Mouse (Mus musculus) stomach, postnatal 0 days (tissue): ENCODE data around the gene Btaf1. TPM values are rescaled to one million over a fixed set of nuclear protein-coding genes. Genes with fewer than 3 reads are reported as not detected.

ENCODE experiments used
- ATAC-seq: fragments of 200-750 bp; cut with Nextera tagmentation; 2 replicates; pipeline ENCODE4 v1.8.0; 2017; ENCODE audit not compliant: low FRiP score, low TSS enrichment
- DNase-seq: peaks from one replicate; pipeline ENCODE4 v3.0.0-alpha.2; 2016; ENCODE audit warnings: low spot score
- H3K27ac ChIP-seq: fragments of 300-500 bp; sonication (generic); replicated peaks from 2 replicates; pipeline ENCODE4 v1.5.1; 2014; ENCODE audit warnings: mild to moderate bottlenecking, control low read depth
- H3K27me3 ChIP-seq: fragments of 300-500 bp; sonication (generic); 2 replicates; pipeline ENCODE4 v1.6.1; 2014; ENCODE audit warnings: low read length; ENCODE audit not compliant: control insufficient read depth, insufficient read depth
- H3K36me3 ChIP-seq: fragments of 300-500 bp; sonication (generic); 2 replicates; pipeline ENCODE4 v1.6.1; 2014; ENCODE audit warnings: low read length, mixed read lengths; ENCODE audit not compliant: control insufficient read depth, insufficient read depth
- H3K4me1 ChIP-seq: fragments of 300-500 bp; sonication (generic); replicated peaks from 2 replicates; pipeline ENCODE4 v1.6.1; 2014; ENCODE audit warnings: antibody characterized with exemption; ENCODE audit not compliant: control insufficient read depth, insufficient read depth
- H3K4me2 ChIP-seq: fragments of 300-500 bp; sonication (generic); replicated peaks from 2 replicates; pipeline ENCODE4 v1.6.1; 2014; ENCODE audit warnings: low read depth, mild to moderate bottlenecking, control low read depth, moderate library complexity
- H3K4me3 ChIP-seq: fragments of 300-500 bp; sonication (generic); 2 replicates; pipeline ENCODE4 v1.5.1; 2014; ENCODE audit warnings: low read depth, low read length, control low read depth
- H3K9ac ChIP-seq: fragments of 300-500 bp; sonication (generic); 2 replicates; pipeline ENCODE4 v1.6.1; 2014; ENCODE audit warnings: mild to moderate bottlenecking, low read length, control low read depth, mixed read lengths
- H3K9me3 ChIP-seq: fragments of 300-500 bp; sonication (generic); 2 replicates; pipeline ENCODE4 v1.6.1; 2016; ENCODE audit warnings: low read length; ENCODE audit not compliant: control insufficient read depth
- CTCF ChIP-seq: IDR thresholded peaks from 2 replicates; pipeline ENCODE4 v1.5.1; 2016; ENCODE audit warnings: antibody characterized with exemption, low read depth, mild to moderate bottlenecking, moderate library complexity
- EP300 ChIP-seq: optimal IDR thresholded peaks from 2 replicates; pipeline ENCODE3; 2016; ENCODE audit warnings: antibody characterized with exemption
- WGBS: fragments of 180-500 bp; shearing (Covaris S2); extraction: QIAGEN DNeasy Blood & Tissue Kit; methylation state at CpG from one replicate; pipeline ENCODE4 v1.1.7; 2014; 5-methylcytosine and 5-hydroxymethylcytosine counted together
- polyA plus RNA-seq: library from polyadenylated mRNA; unstranded; fragments of >200 nt; fragmentation: Nextera tagmentation; extraction: Ambion mirVana; gene quantifications from 2 replicates; pipeline ENCODE4 v1.2.1, GENCODE M21; 2015

Btaf1 gene
- polyA plus RNA-seq, 1 experiment from 2014 or later: 2.8 TPM

- DNase-seq: no peak
- no peak overlapping the region for H3K4me3 ChIP-seq
- TF ChIP-seq CTCF (no peak), EP300 (no peak)
- ATAC-seq: no peak
- WGBS: 76% methylated on average over 3 of the region's 3 CpGs
- no peaks in the 10 kb centered on the region for H3K4me1 ChIP-seq
- H3K9ac ChIP-seq: no peak overlapping the region
- H3K27me3 ChIP-seq: no peaks in the 10 kb centered on the region
- H3K36me3 ChIP-seq: no peaks in the 10 kb centered on the region
- no peaks in the 10 kb centered on the region for H3K9me3 ChIP-seq
- H3K27ac ChIP-seq: no peak overlapping the region
- no peak overlapping the region for H3K4me2 ChIP-seq
Observed at GRCm38 (mm10) chr19:36909150-36909549, 16.7 kb upstream of the Btaf1 start.

DNA sequence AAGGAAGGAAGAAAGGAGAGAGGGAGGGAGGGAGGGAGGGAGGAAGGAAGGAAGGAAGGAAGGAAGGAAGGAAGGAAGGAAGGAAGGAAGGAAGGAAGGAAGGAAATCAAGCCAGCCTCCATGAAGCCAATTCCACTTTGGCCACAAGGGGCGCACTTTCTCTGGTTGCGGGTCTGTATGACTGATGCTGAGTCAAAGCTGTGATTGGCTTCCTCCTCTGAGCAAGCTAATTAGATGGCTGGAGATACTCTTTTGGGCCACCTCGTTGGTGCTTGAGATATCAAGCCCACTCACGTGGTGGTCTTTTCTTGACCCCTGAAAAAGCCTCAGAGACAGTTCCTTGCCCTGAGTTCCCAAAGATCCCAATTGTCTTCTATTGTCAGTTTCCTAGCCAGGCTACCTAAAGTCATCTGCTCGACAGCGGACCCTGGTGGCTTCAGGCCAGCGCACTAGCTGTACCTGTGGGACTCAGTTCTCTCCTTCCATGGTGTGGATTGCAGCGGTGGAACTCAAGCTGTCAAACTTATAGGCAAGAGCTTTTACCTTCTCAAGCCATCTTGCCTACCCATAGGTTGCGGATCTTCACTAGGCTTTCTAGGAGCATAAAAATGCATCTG lies 16.1 kb upstream of the Btaf1 start:
- Histone ChIP-seq H3K4me1 (no peaks in the 10 kb centered on the region), H3K36me3 (no peaks in the 10 kb centered on the region), H3K27me3 (no peaks in the 10 kb centered on the region), H3K4me3 (no peak overlapping the region), H3K27ac (no peak overlapping the region), H3K4me2 (no peak overlapping the region), H3K9ac (no peak overlapping the region), H3K9me3 (no peaks in the 10 kb centered on the region)
- 23% methylated on average over 9 of the region's 9 CpGs for WGBS
- ATAC-seq (peak; percentile 76), DNase-seq (peak; percentile 81)
- peak; percentile 73 for TF ChIP-seq CTCF
- no peak for TF ChIP-seq EP300

GRCm38 (mm10) chr19:36910424-36911045 lies 15.3 kb upstream of the Btaf1 start:
- Histone ChIP-seq H3K36me3 (no peaks in the 10 kb centered on the region), H3K27me3 (no peaks in the 10 kb centered on the region), H3K4me2 (no peak overlapping the region), H3K27ac (no peak overlapping the region), H3K4me1 (no peaks in the 10 kb centered on the region), H3K9me3 (no peaks in the 10 kb centered on the region), H3K4me3 (no peak overlapping the region), H3K9ac (no peak overlapping the region)
- ATAC-seq: no peak
- DNase-seq: no peak
- TF ChIP-seq EP300 (no peak), CTCF (no peak)
- WGBS: 52% methylated on average over 12 of the region's 12 CpGs

GRCm38 (mm10) chr19:36913064-36913463 lies 12.8 kb upstream of the Btaf1 start:
- Histone ChIP-seq H3K27ac (no peak overlapping the region), H3K9me3 (no peaks in the 10 kb centered on the region), H3K9ac (no peak overlapping the region), H3K4me3 (no peak overlapping the region), H3K4me2 (no peak overlapping the region), H3K27me3 (no peaks in the 10 kb centered on the region), H3K36me3 (no peaks in the 10 kb centered on the region), H3K4me1 (no peaks in the 10 kb centered on the region)
- ATAC-seq (no peak), DNase-seq (no peak)
- 73% methylated on average over 7 of the region's 7 CpGs for WGBS
- TF ChIP-seq CTCF (no peak), EP300 (no peak)

DNA sequence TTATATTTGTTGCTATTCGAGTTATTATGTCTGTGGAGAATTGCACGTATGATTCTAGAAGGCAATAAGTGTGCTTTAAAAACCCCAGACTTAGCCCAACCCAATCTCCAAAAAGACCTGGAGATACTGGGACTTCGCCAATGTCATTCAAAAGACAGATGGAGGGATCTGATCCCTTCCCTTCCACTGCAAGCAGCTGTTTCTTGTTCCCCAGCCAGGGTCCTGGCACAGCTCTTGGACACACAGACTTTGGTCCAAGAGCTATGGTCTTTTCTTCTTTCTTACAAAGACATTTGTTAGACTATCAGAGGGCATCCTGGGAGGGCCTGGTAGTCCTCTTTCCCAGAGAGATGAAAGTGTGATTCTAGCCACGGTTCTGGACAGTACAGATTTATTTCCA lies 9.7 kb upstream of the Btaf1 start:
- 83% methylated on average over 4 of the region's 4 CpGs for WGBS
- TF ChIP-seq EP300 (no peak), CTCF (no peak)

DNA sequence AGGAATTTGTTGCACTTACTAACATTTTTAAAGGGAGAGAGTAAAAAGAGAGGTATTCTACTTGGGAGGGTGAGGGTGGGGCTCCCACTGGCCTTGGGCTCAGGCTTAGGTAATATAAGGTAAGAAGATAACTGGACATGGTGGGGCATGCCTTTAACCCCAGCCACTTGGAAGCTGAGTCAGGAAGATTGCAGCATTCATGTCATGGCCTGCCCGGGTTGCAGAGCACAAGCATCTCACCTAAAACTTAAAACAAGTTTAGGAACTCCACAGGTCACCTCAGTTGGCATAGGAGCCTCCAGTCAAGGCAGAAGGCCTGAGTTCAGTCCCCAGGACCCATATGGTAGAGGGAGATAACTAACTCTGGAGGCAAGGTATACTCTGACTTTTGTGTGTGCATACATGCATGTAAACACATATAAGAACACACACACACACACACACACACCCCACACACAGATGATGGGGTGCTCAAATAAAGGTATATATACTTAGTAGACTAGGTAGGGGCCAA lies 8.9 kb upstream of the Btaf1 start:
- no peak for ATAC-seq
- no peak overlapping the region for H3K9ac ChIP-seq
- WGBS: 87% methylated on average over 1 of the region's 1 CpGs
- H3K9me3 ChIP-seq: no peaks in the 10 kb centered on the region
- TF ChIP-seq CTCF: no peak
- no peak for TF ChIP-seq EP300
- 0 out of 2 replicates have a peak, but pooled peaks cover 2% of the 10 kb centered on the region for H3K4me1 ChIP-seq
- no peak overlapping the region for H3K4me3 ChIP-seq
- no peaks in the 10 kb centered on the region for H3K27me3 ChIP-seq
- H3K4me2 ChIP-seq: no peak overlapping the region
- no peak overlapping the region for H3K27ac ChIP-seq
- no peaks in the 10 kb centered on the region for H3K36me3 ChIP-seq
- no peak for DNase-seq

More for the DNA sequence above, 9.7 kb upstream of the Btaf1 start:
- no peak overlapping the region for H3K27ac ChIP-seq
- H3K4me3 ChIP-seq: no peak overlapping the region
- H3K9me3 ChIP-seq: no peaks in the 10 kb centered on the region
- no peak overlapping the region for H3K9ac ChIP-seq
- H3K27me3 ChIP-seq: no peaks in the 10 kb centered on the region
- no peaks in the 10 kb centered on the region for H3K36me3 ChIP-seq
- DNase-seq (no peak), ATAC-seq (no peak)
- 0 out of 2 replicates have a peak, but pooled peaks cover 2% of the 10 kb centered on the region for H3K4me1 ChIP-seq
- no peak overlapping the region for H3K4me2 ChIP-seq
